Mouse (Mus musculus): ENCODE measurements around the gene Tmem200b. TPM values are rescaled to one million over a fixed set of nuclear protein-coding genes. Genes with fewer than 3 reads are reported as not detected.

The Tmem200b gene
- 9.1 and 10.4 TPM in 2 replicates for polyA plus RNA-seq (2012; rRNA removed)

DNA sequence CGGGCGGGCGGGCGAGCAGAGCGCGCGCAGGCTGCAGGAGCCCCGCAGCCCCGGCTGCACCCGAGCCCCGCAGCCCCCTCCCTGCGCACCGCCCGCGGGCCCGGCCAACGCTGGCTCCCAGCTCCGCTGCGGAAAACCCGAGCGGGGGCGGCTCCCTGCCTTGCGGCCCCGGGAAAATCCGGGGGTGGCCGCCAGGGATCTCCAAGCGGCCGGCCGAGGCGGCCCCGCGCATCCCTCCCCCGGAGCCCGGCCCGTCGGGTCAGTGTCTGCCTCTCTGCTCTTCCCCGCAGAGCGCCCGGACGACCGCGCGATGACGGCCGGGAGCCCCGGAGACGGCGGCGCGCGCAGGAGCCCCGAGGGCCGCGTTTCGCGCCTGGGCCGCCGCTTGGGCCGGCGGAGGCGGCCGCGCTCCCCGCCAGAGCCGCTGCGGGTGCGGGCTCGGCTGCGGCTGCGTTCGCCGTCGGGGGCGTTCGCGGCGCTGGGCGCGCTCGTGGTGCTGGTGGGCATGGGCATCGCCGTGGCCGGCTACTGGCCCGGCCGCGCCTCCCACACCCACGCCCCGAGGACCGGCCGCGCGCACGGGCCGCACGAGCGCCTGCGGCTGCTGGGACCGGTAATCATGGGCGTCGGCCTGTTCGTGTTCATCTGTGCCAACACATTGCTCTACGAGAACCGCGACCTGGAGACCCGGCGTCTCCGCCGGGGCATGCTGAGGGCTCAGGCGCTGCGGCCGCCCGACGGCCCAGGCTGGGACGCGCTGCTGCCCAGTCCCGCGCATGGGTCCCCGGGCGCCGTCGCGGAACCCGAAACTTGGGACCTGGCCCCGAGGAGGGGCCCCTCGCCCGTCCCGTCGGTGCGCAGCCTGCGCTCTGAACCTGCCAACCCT, at the start of gene Tmem200b:
TSS of gene Tmem200b (plus strand) at position 311 of the 886 bp plus-strand sequence.
- H3K27ac ChIP-seq (ENCODE audit: insufficient read depth, low read depth, low read length), result peak within 1 kb of the TSS; percentile 55
- H3K36me3 ChIP-seq (ENCODE audit: control insufficient read depth, insufficient read depth, low read length), result peaks cover 19% of the 10 kb centered on the region
- H3K4me3 ChIP-seq (ENCODE audit: low read depth, low read length), result peak within 1 kb of the TSS; percentile 69
- peaks cover 27% of the 10 kb centered on the region for H3K27me3 ChIP-seq (ENCODE audit: control insufficient read depth, insufficient read depth, low read length)
- TF ChIP-seq POLR2A (IDR thresholded peaks at IDR 0.05; ENCODE audit: low read depth, low read length), result no peak
- TF ChIP-seq CTCF (IDR thresholded peaks at IDR 0.05; ENCODE audit: extremely low read depth, insufficient read length, insufficient replicate concordance, low read depth, low read length), result no peak
- peaks cover 9% of the 10 kb centered on the region for H3K4me1 ChIP-seq (ENCODE audit: control insufficient read depth, insufficient read depth, insufficient read length, low read length)
- 1% methylated on average over 117 of the region's 130 CpGs for WGBS

DNA sequence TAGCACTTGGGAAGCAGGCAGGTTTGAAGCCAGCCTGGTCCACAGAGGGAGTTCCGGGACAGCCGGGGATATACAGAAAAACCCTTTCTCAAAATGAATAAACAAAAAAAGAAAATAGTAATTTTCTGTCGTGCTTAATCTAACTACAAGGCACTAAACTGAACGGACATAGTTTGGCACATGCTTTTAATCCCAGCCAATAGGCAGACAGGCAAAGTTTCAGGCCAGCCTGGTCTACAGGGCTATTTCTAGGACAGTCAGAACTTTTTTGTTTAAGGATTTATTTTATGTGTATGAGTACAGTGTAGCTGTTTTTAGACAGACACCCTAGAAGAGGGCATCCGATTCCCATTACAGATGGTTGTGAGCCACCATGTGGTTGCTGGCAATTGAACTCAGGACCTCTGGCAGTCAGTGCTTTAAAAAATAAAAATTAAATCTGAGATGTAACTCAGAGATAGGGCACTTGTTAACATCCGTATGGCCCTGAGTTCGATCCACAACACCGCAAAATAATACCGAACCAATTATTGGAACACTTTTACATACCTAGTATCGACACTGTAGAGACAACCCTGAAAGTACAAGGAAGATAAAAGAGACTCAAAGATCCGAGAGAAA, 48.8 kb upstream of the Tmem200b start:
- Histone ChIP-seq H3K27ac (ENCODE audit: insufficient read depth, low read depth, low read length) (peak overlapping the region; percentile 78), H3K4me3 (ENCODE audit: low read depth, low read length) (peak overlapping the region; percentile 51), H3K36me3 (ENCODE audit: control insufficient read depth, insufficient read depth, low read length) (no peaks in the 10 kb centered on the region), H3K27me3 (ENCODE audit: control insufficient read depth, insufficient read depth, low read length) (no peaks in the 10 kb centered on the region), H3K4me1 (ENCODE audit: control insufficient read depth, insufficient read depth, insufficient read length, low read length) (peaks cover 5% of the 10 kb centered on the region; the same call in 1 of the 2 replicates)
- 2% methylated on average over 11 of the region's 11 CpGs for WGBS
- no peak for TF ChIP-seq POLR2A (IDR thresholded peaks at IDR 0.05; ENCODE audit: low read depth, low read length)
- no peak for TF ChIP-seq CTCF (IDR thresholded peaks at IDR 0.05; ENCODE audit: extremely low read depth, insufficient read length, insufficient replicate concordance, low read depth, low read length)

DNA sequence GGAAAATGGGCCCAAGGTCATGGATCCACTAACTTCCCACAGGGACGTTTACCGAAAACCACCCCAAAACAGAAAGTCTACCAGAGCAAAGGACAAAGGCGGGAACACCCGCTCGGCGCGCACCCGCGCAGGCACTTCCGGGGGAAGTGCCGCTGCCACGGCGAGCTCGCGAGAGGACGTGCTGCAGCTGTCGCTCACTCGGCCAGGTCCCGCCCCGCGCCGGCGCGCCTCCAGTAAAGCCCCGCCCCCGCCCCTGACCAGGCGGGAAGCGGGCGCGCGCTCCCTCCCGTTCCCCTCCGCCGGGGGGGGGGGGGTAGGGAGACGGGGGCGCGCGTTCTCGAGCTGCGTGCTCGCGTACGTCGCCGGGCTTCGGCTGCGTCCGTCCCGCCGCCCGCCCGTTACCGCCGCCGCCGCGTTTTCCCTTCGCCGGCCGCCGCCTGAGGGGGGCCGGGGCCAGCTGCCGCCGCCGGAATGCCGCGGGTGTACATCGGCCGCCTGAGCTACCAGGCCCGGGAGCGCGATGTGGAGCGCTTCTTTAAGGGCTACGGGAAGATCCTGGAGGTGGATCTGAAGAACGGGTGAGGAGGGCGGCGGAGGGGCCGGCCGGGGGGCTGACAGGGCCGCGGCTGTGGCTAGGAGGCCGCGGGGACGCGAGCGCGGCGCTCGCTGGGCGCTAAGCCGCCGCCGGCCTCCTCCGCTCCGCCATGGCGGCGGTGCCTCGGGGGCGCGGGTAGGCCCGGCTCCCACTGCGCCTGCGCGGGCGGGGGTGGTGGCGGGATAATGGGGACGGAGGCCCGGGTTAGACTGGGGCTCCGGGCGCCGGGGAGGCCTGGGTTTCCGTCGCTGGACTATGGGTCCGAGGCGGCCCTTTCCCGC, 48.0 kb upstream of the Tmem200b start, which contains the start of gene Srsf4:
TSS of gene Srsf4 (plus strand) at position 325 of the 876 bp plus-strand sequence.
- no peaks in the 10 kb centered on the region for H3K27me3 ChIP-seq (ENCODE audit: control insufficient read depth, insufficient read depth, low read length)
- peak within 1 kb of the TSS; percentile 93 for H3K27ac ChIP-seq (ENCODE audit: insufficient read depth, low read depth, low read length)
- H3K4me1 ChIP-seq (ENCODE audit: control insufficient read depth, insufficient read depth, insufficient read length, low read length), result peaks cover 5% of the 10 kb centered on the region; the same call in 1 of the 2 replicates
- TF ChIP-seq POLR2A (IDR thresholded peaks at IDR 0.05; ENCODE audit: low read depth, low read length), result peak; percentile 88
- TF ChIP-seq CTCF (IDR thresholded peaks at IDR 0.05; ENCODE audit: extremely low read depth, insufficient read length, insufficient replicate concordance, low read depth, low read length), result no peak
- H3K36me3 ChIP-seq (ENCODE audit: control insufficient read depth, insufficient read depth, low read length), result no peaks in the 10 kb centered on the region
- 1% methylated on average over 114 of the region's 116 CpGs for WGBS
- H3K4me3 ChIP-seq (ENCODE audit: low read depth, low read length), result peak within 1 kb of the TSS; percentile 85

DNA sequence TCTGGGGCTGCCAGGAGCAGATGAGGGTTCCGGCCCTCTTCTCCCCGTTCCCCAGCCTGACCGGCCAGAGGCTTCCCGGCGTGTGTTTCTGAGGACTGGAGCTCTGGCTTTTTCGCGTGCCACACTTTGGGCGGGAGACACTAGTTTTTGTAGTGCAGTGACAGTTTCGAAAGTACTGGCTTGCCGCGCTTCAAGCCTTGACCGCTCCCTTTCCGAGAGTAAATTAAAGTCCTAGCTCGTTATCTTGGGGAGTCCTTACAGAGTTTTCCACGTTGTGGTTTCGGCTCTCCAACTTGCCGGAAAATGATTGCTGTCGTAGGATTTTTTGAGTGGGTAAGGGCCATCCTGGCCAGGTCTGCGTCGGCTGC, 47.4 kb upstream of the Tmem200b start:
- under 1% methylated on average over 20 of the region's 20 CpGs for WGBS
- Histone ChIP-seq H3K27ac (ENCODE audit: insufficient read depth, low read depth, low read length) (peak overlapping the region; percentile 93), H3K27me3 (ENCODE audit: control insufficient read depth, insufficient read depth, low read length) (no peaks in the 10 kb centered on the region), H3K4me3 (ENCODE audit: low read depth, low read length) (peak overlapping the region; percentile 85), H3K4me1 (ENCODE audit: control insufficient read depth, insufficient read depth, insufficient read length, low read length) (peaks cover 5% of the 10 kb centered on the region; the same call in 1 of the 2 replicates), H3K36me3 (ENCODE audit: control insufficient read depth, insufficient read depth, low read length) (no peaks in the 10 kb centered on the region)
- TF ChIP-seq CTCF (IDR thresholded peaks at IDR 0.05; ENCODE audit: extremely low read depth, insufficient read length, insufficient replicate concordance, low read depth, low read length) (no peak), POLR2A (IDR thresholded peaks at IDR 0.05; ENCODE audit: low read depth, low read length) (peak; percentile 25; the same call in 1 of the 2 replicates)

DNA sequence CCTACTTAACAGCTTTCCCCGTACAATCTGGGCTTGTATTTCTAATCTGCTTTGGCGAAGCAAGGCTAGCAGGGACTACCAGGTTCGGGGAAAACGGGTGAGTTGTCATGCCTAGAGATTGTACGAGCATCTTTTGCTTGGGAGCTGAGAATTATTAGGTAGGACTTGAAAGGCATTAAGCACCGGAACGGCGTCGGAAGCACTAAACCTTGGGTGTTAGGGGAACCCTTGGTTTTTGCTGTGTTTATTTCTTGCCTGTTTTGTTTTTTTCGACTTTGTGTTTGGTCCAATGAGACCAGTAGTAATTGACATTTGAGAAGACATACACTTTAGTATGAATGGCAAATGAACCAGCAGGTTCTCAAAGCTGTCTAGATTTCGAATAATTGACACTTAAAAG, 47.0 kb upstream of the Tmem200b start:
- H3K4me1 ChIP-seq (ENCODE audit: control insufficient read depth, insufficient read depth, insufficient read length, low read length), result peaks cover 5% of the 10 kb centered on the region; the same call in 1 of the 2 replicates
- H3K27ac ChIP-seq (ENCODE audit: insufficient read depth, low read depth, low read length), result peak overlapping the region; percentile 93
- peak overlapping the region; percentile 85 for H3K4me3 ChIP-seq (ENCODE audit: low read depth, low read length)
- no peak for TF ChIP-seq POLR2A (IDR thresholded peaks at IDR 0.05; ENCODE audit: low read depth, low read length)
- TF ChIP-seq CTCF (IDR thresholded peaks at IDR 0.05; ENCODE audit: extremely low read depth, insufficient read length, insufficient replicate concordance, low read depth, low read length), result no peak
- no peaks in the 10 kb centered on the region for H3K36me3 ChIP-seq (ENCODE audit: control insufficient read depth, insufficient read depth, low read length)
- under 1% methylated on average over 11 of the region's 11 CpGs for WGBS
- H3K27me3 ChIP-seq (ENCODE audit: control insufficient read depth, insufficient read depth, low read length), result no peaks in the 10 kb centered on the region

DNA sequence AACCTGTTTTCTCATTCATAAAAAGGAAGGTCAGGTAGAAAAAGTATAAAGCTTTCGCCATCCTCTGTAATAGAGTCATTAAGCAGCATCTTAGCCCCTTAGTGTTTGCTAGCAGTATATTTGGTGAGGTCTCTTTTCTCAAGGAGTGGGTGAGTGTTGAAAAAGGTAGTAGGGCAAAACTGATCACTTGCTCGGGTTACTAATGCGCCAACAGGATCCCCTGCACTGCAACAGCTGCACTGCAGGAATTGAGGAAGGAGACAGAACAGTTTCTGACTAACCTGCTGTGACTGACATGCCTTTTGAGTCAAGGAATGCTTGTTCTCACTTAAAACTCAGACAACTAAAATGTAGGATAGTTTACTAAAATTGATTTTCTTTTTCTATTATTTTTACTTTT, 46.3 kb upstream of the Tmem200b start:
- no peak for TF ChIP-seq CTCF (IDR thresholded peaks at IDR 0.05; ENCODE audit: extremely low read depth, insufficient read length, insufficient replicate concordance, low read depth, low read length)
- no peak for TF ChIP-seq POLR2A (IDR thresholded peaks at IDR 0.05; ENCODE audit: low read depth, low read length)
- Histone ChIP-seq H3K4me1 (ENCODE audit: control insufficient read depth, insufficient read depth, insufficient read length, low read length) (peaks cover 7% of the 10 kb centered on the region; the same call in 1 of the 2 replicates), H3K27ac (ENCODE audit: insufficient read depth, low read depth, low read length) (no peak overlapping the region), H3K27me3 (ENCODE audit: control insufficient read depth, insufficient read depth, low read length) (no peaks in the 10 kb centered on the region), H3K36me3 (ENCODE audit: control insufficient read depth, insufficient read depth, low read length) (no peaks in the 10 kb centered on the region), H3K4me3 (ENCODE audit: low read depth, low read length) (no peak overlapping the region; the same call in 1 of the 2 replicates)
- WGBS, result 11% methylated on average over 3 of the region's 3 CpGs
